Mouse (Mus musculus): ENCODE results near the gene Rnf145.

- no peak for TF ChIP-seq CTCF (IDR thresholded peaks at IDR 0.05; ENCODE audit: borderline replicate concordance, control insufficient read depth, extremely low read depth, insufficient read depth, low read length, poor library complexity)
- no peak for TF ChIP-seq POLR2A (IDR thresholded peaks at IDR 0.05; ENCODE audit: control insufficient read depth, extremely low read depth, insufficient read depth, low read length, poor library complexity)
Measured at GRCm38 (mm10) chr11:44525765-44526164, 7.0 kb downstream of the Rnf145 start.

Data from thymus, adult 2 months (tissue).